ENCODE assay signal across 16 mouse cellular contexts in genomic region chr11:57576871-57577515, GRCm38 (mm10). TPM values are rescaled to one million over a fixed set of nuclear protein-coding genes. Genes with fewer than 3 reads are reported as not detected.
DNase-seq lines count a peak whose midpoint lies in the region; ATAC-seq and TF ChIP-seq lines count a peak whose summit lies in the region.
"Had no signal": no experiment of that assay in that cellular context is flagged by ENCODE, and none has a peak within 500 bp of the region (broad histone marks: within the 10 kb centered on the region; RNA-seq: fewer than 3 reads in every experiment).

No protein-coding gene starts in this region.

- no peak for TF ChIP-seq CTCF in cerebellum, adult 2 months (IDR thresholded peaks at IDR 0.05; ENCODE audit: borderline replicate concordance, insufficient read depth, low read depth, low read length)

- no peak overlapping the region for H3K27ac ChIP-seq in cerebellum, adult 2 months (ENCODE audit: insufficient read depth, low read length)
- H3K27ac ChIP-seq: hindbrain, embryonic 10.5 days; limb, embryonic 13.5 days; midbrain, embryonic 10.5 days had no signal

- no peaks in the 10 kb centered on the region; the same call in 1 of the 2 replicates for H3K4me1 ChIP-seq in cerebellum, adult 2 months (ENCODE audit: control insufficient read depth, insufficient read depth, low read length)

- intact Hi-C loops in left cerebral cortex, postnatal 14 days (cut with DNase I), result no loop called here
- intact Hi-C loops in left cerebral cortex, postnatal 36 days (cut with DNase I), result no loop called here

- no peak overlapping the region for H3K4me3 ChIP-seq in cerebellum, adult 2 months (replicated peaks; ENCODE audit: insufficient read depth, low read depth, low read length)
- H3K4me3 ChIP-seq: erythroblast, embryonic 14.5 days; hindbrain, embryonic 10.5 days; limb, embryonic 13.5 days; midbrain, embryonic 10.5 days; myocyte had no signal

- no peak for TF ChIP-seq POLR2A in cerebellum, adult 2 months (IDR thresholded peaks at IDR 0.05; ENCODE audit: borderline replicate concordance, insufficient read depth, low read length)

- no peaks in the 10 kb centered on the region; the same call in 1 of the 2 replicates for H3K27me3 ChIP-seq in cerebellum, adult 2 months (ENCODE audit: control insufficient read depth, insufficient read depth, low read length)
- H3K27me3 ChIP-seq: limb, embryonic 13.5 days had no signal

- 13% methylated on average over 6 of the region's 6 CpGs for WGBS in cerebellum, adult 2 months

- peak; percentile 34 to 46 for DNase-seq in left cerebral cortex, postnatal 14 days (ENCODE audit: low spot score in 2 of 2)
- no peak for DNase-seq in left cerebral cortex, postnatal 36 days (ENCODE audit: low spot score in 2 of 2)
- DNase-seq in R1 (ENCODE audit: low read depth, low spot score), result peak; percentile 57
- DNase-seq in cerebellum, adult 2 months, result peak; percentile 46 to 66
- peak; percentile 43 for DNase-seq in layer of hippocampus, adult 9-11 months
- no peak for DNase-seq in adrenal gland, adult (ENCODE audit: inconsistent age in 2 of 2, low spot score in 1 of 2)
- DNase-seq: embryo, embryonic 11 days; gastrocnemius, postnatal 10 days; kidney, adult 2 months; lung, postnatal 10 days had no signal

- no peak for ATAC-seq in erythroblast, adult 5-6 weeks (replicated peaks; ENCODE audit: low FRiP score, poor library complexity, severe bottlenecking)

RNA-seq across cellular contexts. Expression of gene Mfap3, which starts 58.5 kb away (rescaled TPM):
- total RNA-seq in left cerebral cortex, postnatal 14 days (2021), result 10 to 100 TPM; 25.7 to 28.8 TPM
- 10 to 100 TPM; 20.9 to 26.4 TPM for total RNA-seq in left cerebral cortex, postnatal 36 days (2021)
- polyA plus RNA-seq in cerebellum, adult 2 months (2012; rRNA removed), result 17.3 and 19.4 TPM in 2 replicates
- 10.8 and 12.5 TPM in 2 replicates for total RNA-seq in erythroblast, adult 5-6 weeks (2015; ENCODE audit: low replicate concordance)
- total RNA-seq in erythroblast, adult 5-6 weeks (2017; ENCODE audit: low replicate concordance), result 6.3 and 7.6 TPM in 2 replicates

RNA-seq across cellular contexts. Expression of gene Fam114a2, which starts 58.6 kb away (rescaled TPM):
- 10 to 100 TPM; 29.7 to 33.1 TPM for total RNA-seq in left cerebral cortex, postnatal 14 days (2021)
- total RNA-seq in left cerebral cortex, postnatal 36 days (2021), result 10 to 100 TPM; 26.9 to 34.7 TPM
- polyA plus RNA-seq in cerebellum, adult 2 months (2012; rRNA removed), result 40.8 and 43.9 TPM in 2 replicates
- total RNA-seq in erythroblast, adult 5-6 weeks (2015; ENCODE audit: low replicate concordance), result 28.4 and 29.5 TPM in 2 replicates
- 59.7 and 70.8 TPM in 2 replicates for total RNA-seq in erythroblast, adult 5-6 weeks (2017; ENCODE audit: low replicate concordance)

Comparison
In these comparisons a context has a peak if more than half of its experiments do, and no peak if none do; other contexts are left out.
1. DNase-seq: peak in left cerebral cortex, postnatal 14 days (2 of 2), R1 (single experiment), cerebellum, adult 2 months (2 of 2) and layer of hippocampus, adult 9-11 months (single experiment); none in left cerebral cortex, postnatal 36 days (0 of 2) and adrenal gland, adult (0 of 2).